Mouse (Mus musculus) left cerebral cortex, postnatal 10 days (tissue): ENCODE data around the gene Rnaseh2b. TPM values are rescaled to one million over a fixed set of nuclear protein-coding genes. Genes with fewer than 3 reads are reported as not detected.

Experiments
- DNase-seq, 2 experiments: peaks; one replicate each; pipeline ENCODE4 v3.0.0; 2021 to 2022; ENCODE audit warnings: low spot score in 2 of 2, mixed read lengths in 1 of 2; ENCODE audit errors: extremely low spot score in 1 of 2
- intact Hi-C: fragments of 180-260 bp; cut with DNase I; formaldehyde crosslinking; loops from one replicate; pipeline ENCODE4 v1.15.1; 2025
- total RNA-seq, 2 experiments: library from RNA; stranded (reverse); gene quantifications; 2 replicates each; pipeline ENCODE4 v1.2.3; 2021

Rnaseh2b gene
- total RNA-seq = 10 to 100 TPM; 17.4 to 18.9 TPM

GRCm38 (mm10) chr14:62292488-62293339, at the start of gene Rnaseh2b, which contains the start of gene Dleu7:
Gene Rnaseh2b (plus strand): TSS chr14:62292589.
Gene Dleu7 (minus strand): TSS chr14:62293047.
- DNase-seq = peak; percentile 34 to 67
- intact Hi-C loops = no loop called here

GRCm38 (mm10) chr14:62243530-62243929, 48.9 kb upstream of the Rnaseh2b start:
- intact Hi-C loops = no loop called here
- no peak for DNase-seq

- intact Hi-C loops = no loop called here
- DNase-seq = no peak
Measured at GRCm38 (mm10) chr14:62245557-62245956, 46.8 kb upstream of the Rnaseh2b start.

GRCm38 (mm10) chr14:62248345-62248744, 44.0 kb upstream of the Rnaseh2b start:
- intact Hi-C loops = no loop called here

GRCm38 (mm10) chr14:62248796-62249195, 43.6 kb upstream of the Rnaseh2b start:
- no peak for DNase-seq
- intact Hi-C loops = no loop called here

More at GRCm38 (mm10) chr14:62248345-62248744, 44.0 kb upstream of the Rnaseh2b start:
- DNase-seq = no peak

GRCm38 (mm10) chr14:62249251-62249650, 43.1 kb upstream of the Rnaseh2b start:
- intact Hi-C loops = no loop called here

GRCm38 (mm10) chr14:62250046-62250445, 42.3 kb upstream of the Rnaseh2b start:
- DNase-seq = no peak
- intact Hi-C loops = loop anchor here (5.0 kb wide), 3 partner anchors 207 to 678 kb away; partner anchors contain the start of gene Gucy1b2

More at GRCm38 (mm10) chr14:62249251-62249650, 43.1 kb upstream of the Rnaseh2b start:
- DNase-seq = no peak

- intact Hi-C loops = loop anchor here (5.0 kb wide), 3 partner anchors 205 to 680 kb away; partner anchors contain the start of gene Gucy1b2
Measured at GRCm38 (mm10) chr14:62251999-62252398, 40.4 kb upstream of the Rnaseh2b start.

GRCm38 (mm10) chr14:62254371-62254770, 38.0 kb upstream of the Rnaseh2b start:
- intact Hi-C loops = loop anchor here (5.0 kb wide), 3 partner anchors 203 to 682 kb away; partner anchors contain the start of gene Gucy1b2
- no peak for DNase-seq

More at GRCm38 (mm10) chr14:62251999-62252398, 40.4 kb upstream of the Rnaseh2b start:
- peak; percentile 54 to 63 for DNase-seq

GRCm38 (mm10) chr14:62256066-62256465, 36.3 kb upstream of the Rnaseh2b start:
- intact Hi-C loops = no loop called here
- DNase-seq = no peak

GRCm38 (mm10) chr14:62258125-62258524, 34.3 kb upstream of the Rnaseh2b start:
- DNase-seq = no peak
- intact Hi-C loops = no loop called here

GRCm38 (mm10) chr14:62258978-62259536, 33.3 kb upstream of the Rnaseh2b start:
- intact Hi-C loops = no loop called here

GRCm38 (mm10) chr14:62270698-62271396, 21.5 kb upstream of the Rnaseh2b start:
- no peak for DNase-seq
- intact Hi-C loops = no loop called here

More at GRCm38 (mm10) chr14:62258978-62259536, 33.3 kb upstream of the Rnaseh2b start:
- DNase-seq = no peak

GRCm38 (mm10) chr14:62273604-62274003, 18.8 kb upstream of the Rnaseh2b start:
- intact Hi-C loops = no loop called here
- DNase-seq = no peak

GRCm38 (mm10) chr14:62282974-62283373, 9.4 kb upstream of the Rnaseh2b start:
- no peak for DNase-seq
- intact Hi-C loops = loop anchor here (10.0 kb wide), 1 partner anchor 172 kb away; the partner anchor contains the start of gene Gucy1b2

GRCm38 (mm10) chr14:62288731-62289130, 3.7 kb upstream of the Rnaseh2b start:
- intact Hi-C loops = loop anchor here (10.0 kb wide), 1 partner anchor 166 kb away; the partner anchor contains the start of gene Gucy1b2

GRCm38 (mm10) chr14:62291406-62291987, 892 bp upstream of the Rnaseh2b start:
- DNase-seq = no peak
- intact Hi-C loops = no loop called here

More at GRCm38 (mm10) chr14:62288731-62289130, 3.7 kb upstream of the Rnaseh2b start:
- DNase-seq = no peak

- intact Hi-C loops = no loop called here
- no peak for DNase-seq
Measured at GRCm38 (mm10) chr14:62292166-62292487, 262 bp upstream of the Rnaseh2b start.

GRCm38 (mm10) chr14:62298808-62299207, 6.4 kb downstream of the Rnaseh2b start:
- intact Hi-C loops = no loop called here
- DNase-seq = no peak
